Mouse (Mus musculus): ENCODE data around the gene Megf11. TPM values are rescaled to one million over a fixed set of nuclear protein-coding genes. Genes with fewer than 3 reads are reported as not detected.

Megf11 gene
- polyA plus RNA-seq, 1 experiment from 2014 or later: 0.58 TPM

DNA sequence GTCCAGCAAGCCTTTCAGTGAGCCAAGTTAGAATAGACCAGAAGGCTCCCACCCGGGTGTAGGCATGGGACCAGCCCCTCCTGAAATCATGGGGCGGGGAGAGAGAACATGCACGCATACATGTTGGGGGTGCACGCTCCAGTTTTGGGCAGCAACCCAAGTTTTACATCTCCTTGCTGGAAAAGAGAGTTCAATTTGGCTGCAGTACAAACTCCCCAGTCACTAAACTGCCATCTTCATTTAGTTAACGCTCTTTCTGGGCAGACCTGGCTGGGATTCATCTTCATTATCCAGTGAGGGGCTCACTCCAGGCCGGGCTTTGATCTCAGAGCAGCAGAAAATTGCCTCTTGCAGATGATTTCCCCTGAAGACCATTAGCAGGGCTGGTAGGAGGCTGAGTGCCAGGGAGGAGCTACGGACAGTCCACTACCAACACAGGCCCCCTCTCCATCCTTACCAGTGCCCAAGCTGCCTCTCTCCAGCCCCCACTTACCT, 218.8 kb downstream of the Megf11 start:
- ATAC-seq (replicated peaks; ENCODE audit: extremely low read depth, insufficient read depth, low FRiP score): no peak
- Histone ChIP-seq H3K9ac (ENCODE audit: low read length) (no peak overlapping the region), H3K27ac (ENCODE audit: low read length) (no peak overlapping the region), H3K9me3 (replicated peaks; ENCODE audit: control insufficient read depth, low read length) (no peaks in the 10 kb centered on the region), H3K4me2 (ENCODE audit: low read depth, low read length) (no peak overlapping the region), H3K27me3 (ENCODE audit: control insufficient read depth, insufficient read depth, low read length) (no peaks in the 10 kb centered on the region), H3K36me3 (ENCODE audit: control insufficient read depth, insufficient read depth) (no peaks in the 10 kb centered on the region), H3K4me3 (ENCODE audit: low read length) (no peak overlapping the region), H3K4me1 (ENCODE audit: control insufficient read depth, insufficient read depth, low read length) (peaks cover 9% of the 10 kb centered on the region)
- 62% methylated on average over 7 of the region's 7 CpGs for WGBS

- no peak overlapping the region for H3K9ac ChIP-seq (ENCODE audit: low read length)
- no peak overlapping the region for H3K4me2 ChIP-seq (ENCODE audit: low read depth, low read length)
- no peak overlapping the region for H3K4me3 ChIP-seq (ENCODE audit: low read length)
- ATAC-seq (replicated peaks; ENCODE audit: extremely low read depth, insufficient read depth, low FRiP score): no peak
- no peaks in the 10 kb centered on the region for H3K9me3 ChIP-seq (replicated peaks; ENCODE audit: control insufficient read depth, low read length)
- peaks cover 9% of the 10 kb centered on the region for H3K4me1 ChIP-seq (ENCODE audit: control insufficient read depth, insufficient read depth, low read length)
- H3K27ac ChIP-seq (ENCODE audit: low read length): no peak overlapping the region
- no peaks in the 10 kb centered on the region for H3K36me3 ChIP-seq (ENCODE audit: control insufficient read depth, insufficient read depth)
- no peaks in the 10 kb centered on the region for H3K27me3 ChIP-seq (ENCODE audit: control insufficient read depth, insufficient read depth, low read length)
- WGBS: 72% methylated on average over 14 of the region's 14 CpGs
Observed at GRCm38 (mm10) chr9:64605077-64605714, 219.8 kb downstream of the Megf11 start.

GRCm38 (mm10) chr9:64605735-64606349, 220.4 kb downstream of the Megf11 start:
- 39% methylated on average over 13 of the region's 13 CpGs for WGBS

DNA sequence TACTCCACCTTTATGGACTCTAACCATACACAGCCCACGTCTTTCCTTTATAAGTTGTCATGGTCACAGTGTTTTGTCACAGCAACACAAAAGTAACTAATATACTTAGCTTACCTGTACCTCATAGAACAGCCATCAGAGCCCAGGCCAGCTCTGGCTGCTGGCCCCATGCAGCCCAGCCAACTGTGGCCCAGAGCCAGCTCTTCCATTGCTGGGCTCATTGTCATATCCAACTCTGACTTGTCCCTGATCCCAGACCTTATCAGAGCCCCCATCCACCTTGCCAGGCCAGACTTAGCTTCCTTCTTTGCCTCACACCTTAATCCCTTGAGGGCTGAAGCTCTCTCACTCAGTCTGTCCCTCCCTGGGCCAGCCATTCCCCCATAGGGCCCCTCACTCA, 221.6 kb downstream of the Megf11 start:
- H3K4me1 ChIP-seq (ENCODE audit: control insufficient read depth, insufficient read depth, low read length): peaks cover 2% of the 10 kb centered on the region; the same call in 1 of the 2 replicates
- no peak overlapping the region for H3K27ac ChIP-seq (ENCODE audit: low read length)

More at GRCm38 (mm10) chr9:64605735-64606349, 220.4 kb downstream of the Megf11 start:
- Histone ChIP-seq H3K4me1 (ENCODE audit: control insufficient read depth, insufficient read depth, low read length) (peaks cover 3% of the 10 kb centered on the region), H3K4me2 (ENCODE audit: low read depth, low read length) (no peak overlapping the region), H3K9ac (ENCODE audit: low read length) (no peak overlapping the region), H3K36me3 (ENCODE audit: control insufficient read depth, insufficient read depth) (no peaks in the 10 kb centered on the region), H3K4me3 (ENCODE audit: low read length) (no peak overlapping the region), H3K27ac (ENCODE audit: low read length) (no peak overlapping the region), H3K9me3 (replicated peaks; ENCODE audit: control insufficient read depth, low read length) (no peaks in the 10 kb centered on the region), H3K27me3 (ENCODE audit: control insufficient read depth, insufficient read depth, low read length) (no peaks in the 10 kb centered on the region; the same call in 1 of the 2 replicates)
- no peak for ATAC-seq (replicated peaks; ENCODE audit: extremely low read depth, insufficient read depth, low FRiP score)

GRCm38 (mm10) chr9:64609546-64609945, 224.1 kb downstream of the Megf11 start:
- 0 out of 2 replicates have a peak, but pooled peaks cover 2% of the 10 kb centered on the region for H3K9me3 ChIP-seq (replicated peaks; ENCODE audit: control insufficient read depth, low read length)
- WGBS: 41% methylated on average over 3 of the region's 3 CpGs
- H3K27ac ChIP-seq (ENCODE audit: low read length): no peak overlapping the region
- peaks cover 2% of the 10 kb centered on the region; the same call in 1 of the 2 replicates for H3K4me1 ChIP-seq (ENCODE audit: control insufficient read depth, insufficient read depth, low read length)
- no peak overlapping the region for H3K4me3 ChIP-seq (ENCODE audit: low read length)
- no peak overlapping the region for H3K4me2 ChIP-seq (ENCODE audit: low read depth, low read length)
- ATAC-seq (replicated peaks; ENCODE audit: extremely low read depth, insufficient read depth, low FRiP score): no peak
- H3K36me3 ChIP-seq (ENCODE audit: control insufficient read depth, insufficient read depth): no peaks in the 10 kb centered on the region
- H3K27me3 ChIP-seq (ENCODE audit: control insufficient read depth, insufficient read depth, low read length): no peaks in the 10 kb centered on the region; the same call in 1 of the 2 replicates
- no peak overlapping the region for H3K9ac ChIP-seq (ENCODE audit: low read length)

More for the DNA sequence above, 221.6 kb downstream of the Megf11 start:
- Histone ChIP-seq H3K9ac (ENCODE audit: low read length) (no peak overlapping the region), H3K27me3 (ENCODE audit: control insufficient read depth, insufficient read depth, low read length) (no peaks in the 10 kb centered on the region; the same call in 1 of the 2 replicates), H3K36me3 (ENCODE audit: control insufficient read depth, insufficient read depth) (no peaks in the 10 kb centered on the region), H3K9me3 (replicated peaks; ENCODE audit: control insufficient read depth, low read length) (no peaks in the 10 kb centered on the region), H3K4me3 (ENCODE audit: low read length) (no peak overlapping the region), H3K4me2 (ENCODE audit: low read depth, low read length) (no peak overlapping the region)
- no peak for ATAC-seq (replicated peaks; ENCODE audit: extremely low read depth, insufficient read depth, low FRiP score)
- WGBS: 73% methylated on average over 1 of the region's 1 CpGs

DNA sequence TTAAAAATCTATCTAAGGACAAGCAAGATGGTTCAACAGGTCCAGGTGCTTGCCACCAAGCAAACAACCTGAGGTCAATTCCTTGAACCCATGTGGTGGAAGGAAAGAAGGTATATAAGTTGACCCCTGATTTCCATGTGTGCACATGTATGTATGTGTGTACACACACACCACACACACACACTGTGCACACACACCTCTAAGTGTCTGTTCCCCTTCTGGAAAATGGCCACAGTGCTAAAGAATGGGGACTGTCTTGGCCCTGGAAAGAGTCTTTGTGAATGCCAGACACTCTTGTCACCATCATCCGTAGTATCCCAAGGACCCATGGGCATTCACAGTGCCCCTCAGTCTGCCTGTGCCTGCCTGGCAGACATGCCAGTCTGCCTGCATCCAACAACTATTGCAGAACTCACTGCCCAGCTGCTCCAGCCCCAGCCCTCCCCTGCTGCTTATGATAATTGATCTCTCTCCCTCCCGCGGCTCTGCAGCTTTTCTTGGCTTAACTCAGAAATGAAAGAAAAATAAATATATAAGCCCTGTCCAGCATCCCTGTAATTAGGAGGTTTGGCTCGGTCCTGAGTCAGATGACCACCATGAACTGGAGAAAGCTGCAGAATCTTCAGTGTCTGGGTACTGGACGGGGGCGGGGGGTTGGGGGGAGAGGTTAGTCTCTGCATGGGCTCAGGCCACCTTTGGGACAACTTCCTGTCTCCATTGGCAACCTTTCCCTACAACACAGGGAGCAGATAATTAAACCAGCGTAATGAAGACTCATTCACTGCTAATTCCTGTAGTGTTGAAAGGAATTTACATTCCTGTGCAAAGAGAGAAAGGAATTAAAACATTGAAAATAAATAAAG, 226.9 kb downstream of the Megf11 start:
- Histone ChIP-seq H3K9ac (ENCODE audit: low read length) (no peak overlapping the region), H3K27ac (ENCODE audit: low read length) (no peak overlapping the region), H3K4me2 (ENCODE audit: low read depth, low read length) (no peak overlapping the region), H3K4me3 (ENCODE audit: low read length) (no peak overlapping the region), H3K27me3 (ENCODE audit: control insufficient read depth, insufficient read depth, low read length) (no peaks in the 10 kb centered on the region; the same call in 1 of the 2 replicates), H3K9me3 (replicated peaks; ENCODE audit: control insufficient read depth, low read length) (0 out of 2 replicates have a peak, but pooled peaks cover 2% of the 10 kb centered on the region), H3K36me3 (ENCODE audit: control insufficient read depth, insufficient read depth) (no peaks in the 10 kb centered on the region), H3K4me1 (ENCODE audit: control insufficient read depth, insufficient read depth, low read length) (no peaks in the 10 kb centered on the region)
- WGBS: 17% methylated on average over 7 of the region's 7 CpGs
- ATAC-seq (replicated peaks; ENCODE audit: extremely low read depth, insufficient read depth, low FRiP score): no peak

DNA sequence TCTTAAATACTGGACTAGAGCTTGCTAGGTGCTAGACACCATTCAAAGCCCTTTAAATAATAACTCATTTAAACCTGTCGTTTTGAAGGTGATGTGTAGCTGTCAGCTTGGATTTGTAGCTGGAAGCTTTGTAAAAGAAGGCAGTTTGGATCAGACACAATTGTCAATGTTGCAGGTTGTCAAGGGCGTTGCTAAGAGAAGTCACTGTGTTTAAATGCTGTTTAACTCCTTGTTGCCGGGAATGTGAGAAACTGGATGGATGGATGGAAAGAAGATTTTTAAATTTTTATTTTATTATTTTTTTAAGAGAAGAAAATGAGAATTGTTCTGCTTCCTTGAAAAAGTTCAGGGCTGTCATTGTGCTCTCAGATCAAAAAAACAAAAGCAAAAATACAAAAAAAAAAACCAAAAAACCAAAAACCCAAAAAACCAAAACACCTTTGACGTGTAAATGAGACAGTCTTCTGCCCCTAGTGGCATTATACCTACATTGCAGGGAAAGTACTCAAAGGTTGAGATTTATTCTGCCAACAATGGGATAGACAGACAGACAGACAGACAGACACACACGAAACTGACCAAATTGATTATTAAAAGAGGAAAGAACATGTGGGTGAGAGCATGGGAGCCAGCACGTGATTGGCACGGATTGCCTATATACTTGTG, 227.7 kb downstream of the Megf11 start:
- WGBS: 51% methylated on average over 7 of the region's 7 CpGs
- Histone ChIP-seq H3K4me2 (ENCODE audit: low read depth, low read length) (no peak overlapping the region), H3K36me3 (ENCODE audit: control insufficient read depth, insufficient read depth) (no peaks in the 10 kb centered on the region), H3K4me1 (ENCODE audit: control insufficient read depth, insufficient read depth, low read length) (no peaks in the 10 kb centered on the region), H3K9ac (ENCODE audit: low read length) (no peak overlapping the region), H3K27ac (ENCODE audit: low read length) (no peak overlapping the region), H3K27me3 (ENCODE audit: control insufficient read depth, insufficient read depth, low read length) (no peaks in the 10 kb centered on the region; the same call in 1 of the 2 replicates), H3K4me3 (ENCODE audit: low read length) (no peak overlapping the region), H3K9me3 (replicated peaks; ENCODE audit: control insufficient read depth, low read length) (0 out of 2 replicates have a peak, but pooled peaks cover 2% of the 10 kb centered on the region)
- no peak for ATAC-seq (replicated peaks; ENCODE audit: extremely low read depth, insufficient read depth, low FRiP score)

GRCm38 (mm10) chr9:64617413-64617812, 232.0 kb downstream of the Megf11 start:
- Histone ChIP-seq H3K9me3 (replicated peaks; ENCODE audit: control insufficient read depth, low read length) (0 out of 2 replicates have a peak, but pooled peaks cover 2% of the 10 kb centered on the region), H3K36me3 (ENCODE audit: control insufficient read depth, insufficient read depth) (no peaks in the 10 kb centered on the region), H3K4me1 (ENCODE audit: control insufficient read depth, insufficient read depth, low read length) (no peaks in the 10 kb centered on the region), H3K4me2 (ENCODE audit: low read depth, low read length) (no peak overlapping the region), H3K4me3 (ENCODE audit: low read length) (no peak overlapping the region), H3K27me3 (ENCODE audit: control insufficient read depth, insufficient read depth, low read length) (no peaks in the 10 kb centered on the region), H3K27ac (ENCODE audit: low read length) (no peak overlapping the region), H3K9ac (ENCODE audit: low read length) (no peak overlapping the region)
- ATAC-seq (replicated peaks; ENCODE audit: extremely low read depth, insufficient read depth, low FRiP score): no peak
- 50% methylated on average over 5 of the region's 5 CpGs for WGBS

Measured in heart, embryonic 16.5 days (tissue).